Mouse (Mus musculus): Measurements from ENCODE around the gene Ssbp3.
A peak's percentile ranks its signal among the peaks of the same experiment; 100 is the strongest.

Gene Ssbp3

DNA sequence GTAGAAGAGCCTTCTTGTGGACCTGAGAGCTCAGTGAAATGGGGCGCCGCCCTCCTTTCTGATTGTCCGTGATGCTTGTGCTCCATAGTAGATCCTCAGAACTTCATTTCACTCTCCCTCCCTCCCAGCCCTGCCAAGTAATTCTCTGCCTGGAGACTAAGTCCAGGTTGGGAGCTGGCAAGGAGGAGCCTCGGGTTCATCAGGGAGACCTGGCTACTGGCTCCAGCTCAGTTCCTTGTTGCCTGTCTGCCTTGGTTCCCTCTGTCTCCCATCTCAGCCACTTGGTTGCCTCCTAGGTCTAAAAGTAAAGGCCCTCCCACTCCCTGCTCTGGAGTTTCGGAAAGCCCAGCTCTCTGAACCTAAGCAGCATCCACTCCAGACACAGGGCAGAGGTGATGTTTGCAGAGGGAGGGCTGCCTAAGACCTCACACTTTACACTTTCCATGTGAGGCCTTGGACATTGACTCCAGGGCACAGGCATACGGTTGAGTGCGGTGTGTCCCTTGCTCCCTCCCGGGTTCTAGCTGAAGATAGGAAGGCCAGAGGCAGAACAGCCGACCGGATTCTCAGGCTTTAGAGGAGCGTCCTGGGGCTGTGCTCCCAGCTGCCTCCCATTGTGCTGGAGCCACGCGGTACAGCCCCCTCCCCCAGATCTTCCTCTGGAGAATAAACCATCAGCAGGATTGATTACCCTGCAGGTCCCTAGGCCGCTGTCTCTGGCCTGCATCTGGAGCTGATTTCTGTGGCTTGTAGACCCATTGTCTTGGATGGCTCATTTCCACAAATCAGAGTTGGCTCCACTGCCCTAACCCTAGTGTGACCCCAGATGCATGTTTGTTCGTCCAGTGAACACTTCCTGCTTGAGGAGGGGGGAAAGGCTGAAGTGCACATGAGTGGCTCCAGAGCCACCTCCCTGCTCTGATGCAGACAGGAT lies 75.7 kb downstream of the Ssbp3 start:
- no peak for DNase-seq (ENCODE audit: low spot score in 2 of 2)

DNA sequence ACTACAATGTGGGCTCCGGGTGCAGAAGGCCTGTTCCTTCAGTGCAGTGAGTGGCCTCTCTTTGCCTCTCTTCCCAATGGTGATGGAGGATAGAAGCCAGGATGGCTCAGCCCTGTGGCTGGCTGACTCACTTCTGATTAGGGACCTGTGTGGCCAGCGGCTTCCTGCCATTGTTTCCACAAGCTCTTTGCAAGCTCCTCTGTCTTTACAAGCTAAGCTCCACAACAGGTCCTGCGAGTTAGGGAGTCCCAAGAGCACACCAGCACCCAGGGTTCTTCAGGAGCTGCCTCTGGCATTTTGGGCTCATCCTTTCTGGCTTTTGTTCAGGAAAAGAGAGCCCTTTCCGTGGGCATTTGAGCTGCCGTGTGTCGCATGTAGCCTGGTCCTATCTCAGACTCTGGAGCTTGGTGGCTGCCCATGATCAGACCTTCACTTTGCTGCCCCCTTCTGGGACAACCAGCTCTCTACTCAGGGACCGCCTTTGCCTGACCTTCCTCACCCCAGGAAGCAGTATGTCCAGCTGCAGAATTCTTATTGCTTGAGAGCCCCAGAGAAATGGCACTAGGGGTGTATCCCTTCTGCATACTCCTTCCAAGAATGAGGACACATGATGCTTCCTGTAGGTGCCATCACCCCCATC lies 77.3 kb downstream of the Ssbp3 start:
- DNase-seq (ENCODE audit: low spot score in 2 of 2): peak; percentile 74 to 82

DNA sequence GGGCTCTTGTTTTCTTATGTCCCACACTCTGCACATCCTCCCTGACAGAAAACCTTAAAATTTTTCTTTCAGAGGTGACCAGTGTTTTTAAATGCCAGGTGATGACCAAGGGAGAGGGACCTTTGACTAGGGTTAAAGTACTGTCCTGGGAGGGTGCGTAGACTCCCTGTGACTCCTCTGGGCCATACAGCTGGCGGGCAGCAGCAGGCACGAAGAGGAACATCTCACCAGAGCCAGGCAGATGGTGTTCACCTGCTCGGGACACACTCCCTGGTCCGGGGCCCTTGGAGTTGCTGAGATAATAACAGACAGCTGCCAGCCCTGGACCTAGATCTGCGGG lies 78.4 kb downstream of the Ssbp3 start:
- no peak for DNase-seq (ENCODE audit: low spot score in 2 of 2)

DNA sequence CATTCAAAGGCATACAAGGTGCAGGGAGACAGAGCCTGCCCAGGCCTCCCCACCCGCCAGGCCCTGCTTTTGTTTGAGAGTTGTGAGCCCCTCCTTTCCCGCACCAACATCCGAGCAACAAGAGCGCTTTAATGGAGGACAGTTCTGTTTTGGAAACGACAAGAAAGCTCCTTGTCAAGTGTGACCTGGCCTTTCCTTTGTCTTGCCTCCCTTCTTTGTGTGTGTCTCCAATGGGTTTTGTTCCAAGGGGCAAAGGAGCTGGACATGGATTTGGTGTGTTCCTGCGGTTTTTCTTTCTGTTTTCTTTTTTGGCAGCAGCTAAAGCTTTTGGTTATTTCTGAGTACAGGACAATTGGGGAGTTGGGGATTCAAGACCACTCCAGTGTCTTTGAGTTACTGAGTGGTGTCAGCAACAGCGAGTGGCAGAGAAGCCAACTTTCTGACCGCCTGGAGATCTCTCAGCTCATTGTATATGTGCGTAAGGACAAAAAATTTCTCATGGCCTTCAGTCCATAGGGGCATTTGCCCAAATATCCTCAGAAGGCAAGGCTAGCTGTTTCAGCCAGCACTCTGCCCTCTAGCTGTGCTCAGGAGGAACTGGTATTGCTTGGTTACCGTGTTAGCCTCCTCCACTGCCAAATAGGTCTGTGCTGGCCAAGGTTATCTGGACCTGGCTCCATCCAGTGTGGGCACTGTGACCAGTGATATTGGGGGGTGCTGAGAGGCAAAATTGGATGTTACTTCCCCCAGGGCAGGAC lies 78.9 kb downstream of the Ssbp3 start:
- DNase-seq (ENCODE audit: low spot score in 2 of 2): no peak

DNA sequence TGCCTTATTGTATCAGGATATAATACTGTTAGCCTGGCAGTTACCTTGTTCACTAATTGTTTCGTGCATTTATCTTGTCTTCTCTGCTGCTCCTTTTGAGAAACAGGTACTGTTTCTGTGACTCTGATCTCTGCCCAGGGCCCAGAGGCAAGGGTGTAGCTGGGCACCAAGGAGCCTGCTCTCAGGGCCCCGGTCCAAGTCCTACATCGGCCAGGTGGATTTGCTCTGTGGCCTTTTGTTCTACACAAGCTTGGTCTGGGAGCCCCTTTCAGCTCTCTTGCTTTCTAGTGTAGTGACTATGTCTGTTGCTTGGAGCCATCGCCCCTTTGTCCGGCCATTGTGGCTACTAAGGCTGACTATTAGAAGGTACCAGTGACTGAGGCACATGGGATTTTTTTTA lies 82.6 kb downstream of the Ssbp3 start:
- no peak for DNase-seq (ENCODE audit: low spot score in 2 of 2)

DNA sequence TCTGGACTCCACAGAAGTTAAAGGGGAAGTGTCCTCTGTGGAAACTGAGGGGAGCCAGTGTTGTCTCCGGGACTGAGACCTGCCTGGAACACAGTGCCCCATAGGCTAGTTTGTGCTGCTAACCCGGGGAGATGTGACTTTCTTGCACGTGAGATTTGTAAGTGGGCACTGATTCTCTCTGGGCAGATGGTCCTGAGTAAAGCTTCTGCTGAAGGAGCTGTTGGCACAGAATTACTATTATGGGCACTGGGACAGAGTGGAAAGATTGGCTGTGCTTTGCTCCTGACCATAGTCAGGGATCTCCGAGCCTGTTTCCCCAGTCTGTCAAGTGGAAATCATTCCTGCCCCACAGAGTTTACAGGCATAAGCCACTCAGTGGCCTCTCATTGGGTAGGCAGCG lies 83.8 kb downstream of the Ssbp3 start:
- DNase-seq (ENCODE audit: low spot score in 2 of 2): no peak

DNA sequence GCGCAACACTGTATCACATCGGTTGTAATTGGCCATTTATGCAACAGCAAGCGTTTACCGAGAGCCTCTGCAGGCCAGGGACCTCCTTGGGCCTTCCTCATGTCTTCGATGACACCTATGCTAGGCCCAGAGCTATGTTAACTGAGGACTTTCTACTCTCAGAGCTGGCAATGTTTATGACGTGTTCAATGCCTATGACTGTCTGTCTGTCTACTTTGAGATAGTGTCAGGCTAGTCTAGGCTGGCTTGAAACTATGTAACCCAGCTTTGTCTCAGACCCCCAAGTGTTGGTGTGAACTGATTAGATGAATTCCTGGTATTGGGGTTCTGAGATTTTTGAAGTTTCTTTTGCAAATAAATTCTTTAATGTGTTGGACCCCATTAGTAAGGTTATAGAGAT lies 84.6 kb downstream of the Ssbp3 start:
- DNase-seq (ENCODE audit: low spot score in 2 of 2): no peak

DNA sequence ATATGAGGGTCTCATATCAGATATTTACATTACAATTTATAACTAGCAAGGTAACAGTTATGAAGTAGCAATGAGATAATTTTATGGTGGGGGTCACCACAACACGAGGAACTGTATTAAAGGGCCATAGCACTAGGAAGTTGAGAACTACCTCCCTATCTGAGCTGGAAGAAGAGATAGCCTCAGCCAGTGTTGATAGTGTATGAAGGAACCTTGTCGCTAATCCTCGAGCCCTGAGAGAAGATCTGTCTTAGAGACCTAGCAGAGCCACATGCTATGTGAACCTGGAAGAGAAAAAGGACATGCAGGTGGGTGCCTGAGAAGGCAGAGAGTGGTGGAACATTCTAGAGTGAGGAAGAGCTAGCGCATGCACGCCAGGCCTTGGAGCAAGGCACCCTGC lies 85.0 kb downstream of the Ssbp3 start:
- DNase-seq (ENCODE audit: low spot score in 2 of 2): no peak

DNA sequence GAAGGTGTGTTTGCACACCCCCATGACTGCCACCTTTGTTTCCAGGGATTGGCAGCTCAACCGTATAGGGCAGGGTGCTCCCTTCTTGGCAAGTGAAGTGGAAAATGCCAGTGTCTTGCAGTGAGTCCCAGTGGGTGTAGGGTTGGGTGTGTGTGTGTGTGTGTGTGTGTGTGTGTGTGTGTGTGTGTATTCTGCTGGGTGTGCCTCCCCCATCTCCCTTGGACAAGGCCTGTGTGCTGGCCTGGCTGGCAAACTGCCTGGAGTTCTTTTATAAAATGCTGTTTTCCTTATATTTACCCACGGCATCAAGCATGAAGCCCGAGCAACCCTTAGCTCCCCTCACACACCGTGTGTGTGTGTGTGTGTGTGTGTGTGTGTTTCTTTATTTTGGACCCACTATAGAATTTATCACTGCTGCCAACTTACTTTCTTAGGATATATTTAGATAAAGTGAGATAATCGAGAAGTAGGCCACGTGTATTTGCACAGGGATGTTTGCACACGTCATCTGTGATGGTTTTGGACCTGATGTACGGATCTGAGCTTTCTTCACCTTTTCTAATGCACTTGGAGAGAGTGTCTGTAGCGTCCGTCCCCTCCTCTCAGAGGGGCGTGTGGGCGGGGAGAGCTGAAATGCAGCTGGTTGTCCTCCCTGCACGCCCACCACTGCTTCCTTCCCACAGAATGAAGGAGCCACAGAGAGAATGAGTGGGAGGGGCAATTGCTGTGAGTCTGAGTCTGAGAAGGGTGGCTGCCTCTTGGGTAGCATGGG lies 86.0 kb downstream of the Ssbp3 start:
- DNase-seq (ENCODE audit: low spot score in 2 of 2): peak; percentile 21 to 41

DNA sequence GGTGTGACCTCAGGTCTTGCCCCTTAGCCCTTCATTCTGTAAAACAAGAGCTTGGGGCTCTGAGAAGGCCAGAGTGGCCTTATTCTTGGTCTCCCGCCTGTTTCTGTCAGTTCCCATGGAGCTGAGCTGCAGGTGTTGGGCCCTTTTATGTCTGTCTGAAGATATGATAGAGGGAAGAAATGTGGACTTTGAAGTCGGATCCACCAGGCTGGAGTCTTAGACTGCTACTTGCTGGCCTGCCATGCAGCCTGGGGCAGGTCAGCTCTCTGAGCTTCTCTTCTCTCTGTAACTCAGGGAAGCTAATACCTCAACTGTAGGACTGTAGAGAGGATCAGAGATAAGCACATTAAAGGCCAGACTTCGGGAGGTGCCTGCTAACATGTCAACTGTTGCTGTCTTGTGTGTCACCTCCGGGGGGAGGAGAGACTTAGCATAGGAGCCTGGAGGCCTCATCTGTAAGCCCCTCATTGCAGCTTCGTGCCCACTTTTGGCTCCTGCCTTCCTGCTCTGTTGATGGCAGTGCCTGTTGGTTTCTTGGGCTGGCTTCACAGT lies 90.8 kb downstream of the Ssbp3 start:
- no peak for DNase-seq (ENCODE audit: low spot score in 2 of 2)

DNA sequence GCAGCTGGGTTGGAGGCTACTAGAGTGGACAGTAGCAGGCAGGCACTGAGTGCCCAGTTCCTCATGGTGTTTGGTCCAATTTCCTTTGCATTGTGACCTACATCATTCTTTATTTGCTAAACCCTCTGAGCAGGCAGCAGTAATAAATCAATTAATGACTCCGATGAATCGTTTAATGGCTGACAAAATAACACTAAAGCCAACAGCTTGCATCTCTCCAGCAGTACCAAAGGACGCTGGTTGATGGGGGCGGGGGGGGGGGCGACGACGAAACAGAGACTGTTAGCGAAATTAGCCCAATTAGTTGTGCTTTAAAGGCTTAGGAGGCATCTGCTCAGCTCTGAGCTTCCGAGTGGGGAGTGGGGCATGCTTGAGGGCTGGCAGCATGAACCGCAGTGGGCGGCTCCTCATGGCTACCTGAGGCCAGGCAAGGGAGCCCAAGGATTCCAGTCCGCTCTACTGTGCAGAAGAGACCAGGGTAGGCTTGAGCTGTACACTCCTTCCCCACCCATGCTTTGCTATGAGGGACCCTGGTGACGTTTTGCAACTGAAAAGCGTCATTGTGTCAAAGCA lies 91.5 kb downstream of the Ssbp3 start:
- DNase-seq (ENCODE audit: low spot score in 2 of 2): no peak

DNA sequence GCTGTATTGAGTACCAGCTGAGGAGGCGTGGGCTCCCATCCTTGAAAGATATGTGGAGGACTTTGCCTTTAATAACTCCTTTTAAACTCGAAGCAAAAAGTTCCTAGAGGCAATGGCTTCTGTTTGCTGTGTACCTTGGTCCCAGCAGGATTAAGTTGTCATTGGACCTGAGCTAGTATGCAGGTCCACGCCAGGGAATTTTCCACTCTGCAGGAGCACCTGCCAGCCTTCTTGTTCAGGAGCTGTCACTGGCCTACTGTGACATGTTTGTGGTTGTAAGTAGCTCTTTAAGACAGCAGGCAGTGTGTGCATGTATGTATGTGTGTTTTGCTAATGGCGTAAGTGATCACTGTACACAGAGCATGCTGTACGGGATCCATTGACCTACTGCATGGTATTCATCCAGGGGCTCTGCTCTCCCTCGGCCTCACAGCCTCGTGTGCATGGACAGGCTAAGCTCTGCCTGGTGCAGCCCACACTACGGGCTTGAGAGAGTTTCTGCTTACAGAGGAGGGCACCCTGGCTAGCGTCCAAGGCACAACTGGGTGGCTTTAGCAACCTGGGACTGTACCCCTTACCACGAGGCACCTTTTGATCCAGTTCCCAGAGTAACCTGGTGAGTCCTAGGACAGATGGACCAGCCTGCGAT lies 92.1 kb downstream of the Ssbp3 start:
- no peak for DNase-seq (ENCODE audit: low spot score in 2 of 2)

DNA sequence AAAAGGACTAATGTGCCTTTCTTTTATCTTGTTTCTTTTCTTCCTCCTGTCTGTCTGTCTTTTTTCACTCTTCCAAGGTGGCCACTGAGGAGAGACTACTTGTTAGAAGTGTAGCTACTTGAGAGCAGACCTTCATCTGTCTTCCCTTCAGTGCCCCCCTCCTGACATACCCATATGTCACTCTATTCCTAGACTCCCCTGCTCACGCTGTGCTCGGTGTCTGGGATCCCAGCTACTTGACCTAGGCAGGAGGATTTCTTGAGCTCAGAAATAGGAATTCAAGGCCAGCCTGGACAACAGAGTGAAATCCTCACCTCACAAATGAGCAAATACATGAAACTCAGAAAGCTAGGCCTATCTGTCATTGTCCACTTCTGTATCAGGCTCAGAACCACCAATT lies 92.7 kb downstream of the Ssbp3 start:
- DNase-seq (ENCODE audit: low spot score in 2 of 2): no peak

DNA sequence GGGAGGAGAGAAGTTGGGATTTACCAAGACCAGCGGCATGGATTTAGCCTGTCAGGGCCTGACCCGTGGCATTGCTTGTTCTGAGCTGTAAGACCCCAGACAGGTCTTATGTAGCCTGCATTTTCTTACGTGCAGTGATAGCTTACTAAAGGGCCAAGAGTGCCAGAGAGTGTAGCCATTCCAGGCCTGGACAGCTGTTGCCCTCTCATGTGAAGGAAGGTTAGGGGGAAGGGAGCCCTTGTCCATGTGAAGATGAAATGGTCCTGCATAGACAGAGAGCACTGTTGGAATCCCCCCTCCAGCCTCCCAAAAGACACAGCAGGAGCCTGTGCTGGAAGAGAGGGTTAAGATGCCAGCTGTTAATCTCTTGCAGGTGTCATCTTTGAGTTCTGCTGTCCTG lies 93.3 kb downstream of the Ssbp3 start:
- no peak for DNase-seq (ENCODE audit: low spot score in 2 of 2)

DNA sequence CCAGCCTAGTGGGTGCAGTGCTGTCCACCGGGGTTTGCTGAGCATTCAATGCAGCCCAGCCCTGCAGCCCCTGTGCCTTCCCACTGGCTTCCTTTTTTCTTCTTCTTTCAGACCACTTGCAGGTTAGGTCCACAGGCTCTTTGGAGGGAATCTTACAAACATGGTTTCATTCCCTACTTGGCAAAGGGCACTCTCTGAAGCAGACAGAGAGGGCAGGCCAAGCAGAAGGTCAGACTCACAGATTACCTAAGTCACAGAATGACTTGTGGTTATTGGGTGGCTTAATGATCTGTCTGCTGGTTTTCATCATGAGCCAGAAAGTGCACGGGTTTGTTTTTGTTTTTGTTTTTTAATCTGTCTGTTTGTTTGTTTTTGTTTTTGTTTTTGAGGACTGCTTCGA lies 93.8 kb downstream of the Ssbp3 start:
- no peak for DNase-seq (ENCODE audit: low spot score in 2 of 2)

DNA sequence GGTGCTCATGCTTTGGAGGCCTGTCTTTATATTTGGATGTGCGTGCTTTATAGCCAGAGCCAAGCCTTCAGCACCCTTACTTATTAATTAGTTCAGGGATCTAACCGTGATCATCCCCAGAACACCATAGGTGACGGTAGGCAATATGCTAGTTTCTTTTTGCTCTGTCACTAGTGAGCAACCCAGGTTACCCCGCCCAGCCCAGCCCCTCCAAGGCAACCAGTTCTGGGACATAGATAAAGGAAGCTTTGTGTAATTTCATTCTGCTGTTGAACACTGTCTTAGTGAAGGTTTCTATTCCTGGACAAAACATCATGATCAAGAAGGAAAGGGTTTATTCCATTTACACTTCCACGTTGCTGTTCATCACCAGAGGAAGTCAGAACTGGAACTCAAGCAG lies 94.7 kb downstream of the Ssbp3 start:
- DNase-seq (ENCODE audit: low spot score in 2 of 2): no peak

DNA sequence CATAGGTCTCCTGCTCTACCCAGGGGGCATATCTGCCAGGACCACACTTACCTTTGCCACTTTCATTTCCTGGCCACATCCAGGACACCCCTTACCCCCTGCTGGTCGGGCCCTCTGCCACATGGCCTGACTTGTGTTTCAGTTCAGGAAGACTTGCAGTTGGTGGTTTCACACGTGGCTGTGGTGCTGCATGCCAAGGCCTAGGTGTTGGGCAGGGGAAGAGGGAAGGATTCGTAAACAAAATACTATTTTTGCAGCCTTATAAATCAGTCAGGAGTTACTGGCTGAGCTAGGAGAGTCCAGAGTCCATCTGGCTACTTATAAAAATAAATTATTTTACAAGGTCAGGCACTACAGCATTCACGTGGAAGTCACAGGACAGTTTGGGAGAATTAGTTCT lies 95.7 kb downstream of the Ssbp3 start:
- DNase-seq (ENCODE audit: low spot score in 2 of 2): no peak

DNA sequence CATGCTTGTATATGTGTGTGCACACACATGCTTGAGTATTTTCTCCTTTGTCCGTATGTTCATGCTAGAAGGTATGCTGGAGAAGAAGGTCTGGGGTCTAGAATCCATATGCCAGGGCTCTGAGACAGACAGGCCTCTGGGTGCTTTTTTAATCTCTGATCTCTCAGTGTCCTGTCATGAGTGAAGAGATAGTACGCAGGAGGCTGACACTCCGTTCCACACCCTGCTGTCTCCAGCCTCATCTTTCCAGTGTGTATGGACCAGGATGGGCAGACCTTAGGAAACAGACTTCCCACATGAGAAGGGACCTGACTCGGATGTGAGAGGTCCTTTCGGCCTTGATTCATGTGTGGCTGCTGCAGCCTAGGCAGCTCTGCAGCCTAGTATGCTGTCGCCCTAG lies 96.3 kb downstream of the Ssbp3 start:
- no peak for DNase-seq (ENCODE audit: low spot score in 2 of 2)

DNA sequence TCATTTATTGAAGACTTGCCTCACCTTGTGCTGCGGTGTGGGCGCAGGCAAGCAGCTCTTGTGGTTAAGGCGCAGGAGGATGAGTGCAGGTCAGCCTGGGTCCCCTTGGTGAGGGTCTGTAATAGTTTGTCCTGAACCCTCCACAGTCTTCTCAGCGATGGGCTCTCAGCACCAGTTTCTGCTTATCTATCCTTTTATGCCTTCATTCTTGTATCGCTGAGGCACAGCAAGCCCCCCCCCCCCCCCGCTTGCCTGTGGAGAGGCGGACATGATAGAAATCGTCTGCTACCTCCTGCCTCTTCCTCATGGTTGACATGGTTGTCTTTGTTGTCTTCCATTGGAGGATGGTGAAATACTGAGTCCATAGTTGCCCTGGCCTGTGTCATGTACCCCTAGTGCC lies 96.9 kb downstream of the Ssbp3 start:
- no peak for DNase-seq (ENCODE audit: low spot score in 2 of 2)

DNA sequence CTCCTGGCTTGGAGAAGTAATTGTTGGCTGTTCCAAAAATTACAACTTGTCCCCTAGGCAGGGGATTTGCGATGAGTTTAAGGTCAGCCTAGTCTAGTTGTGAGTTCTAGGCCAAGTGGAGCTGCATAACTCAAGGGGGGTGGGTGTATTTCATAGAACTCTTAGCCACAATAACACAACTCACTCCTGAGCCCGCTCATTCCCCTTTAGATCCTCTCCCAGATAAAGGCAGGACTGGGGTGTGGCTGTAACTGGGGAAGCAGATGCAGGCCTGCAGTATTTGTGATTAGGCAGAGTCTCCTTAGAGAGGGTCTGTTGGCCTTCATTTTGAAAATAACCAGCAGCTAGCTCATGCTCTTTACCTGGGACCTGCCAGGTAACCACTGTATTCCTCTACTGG lies 97.7 kb downstream of the Ssbp3 start:
- no peak for DNase-seq (ENCODE audit: low spot score in 2 of 2)

DNA sequence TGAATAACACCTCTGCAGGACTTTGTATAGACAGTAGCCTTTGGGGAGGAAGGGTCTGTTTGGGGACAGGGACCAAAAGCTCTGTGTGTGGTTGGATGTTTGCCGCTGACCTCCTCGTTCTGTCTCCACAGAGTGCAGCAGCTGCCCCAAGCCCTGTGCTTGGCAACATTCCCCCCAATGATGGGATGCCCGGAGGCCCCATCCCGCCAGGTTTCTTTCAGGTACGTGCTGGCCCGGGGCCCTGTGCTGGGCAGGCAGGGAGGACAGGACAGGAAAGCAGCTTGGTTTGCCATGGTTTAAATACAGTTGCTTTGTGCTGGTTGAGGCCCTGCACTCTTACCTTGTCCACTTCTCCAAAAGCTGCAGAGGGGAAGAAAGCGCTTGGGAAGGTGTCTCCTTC lies 99.0 kb downstream of the Ssbp3 start:
- no peak for DNase-seq (ENCODE audit: low spot score in 2 of 2)
